Mouse (Mus musculus) midbrain, postnatal 0 days (tissue): ENCODE measurements around the gene Lmbr1l. TPM values are rescaled to one million over a fixed set of nuclear protein-coding genes. Genes with fewer than 3 reads are reported as not detected.

ENCODE experiments used
- ATAC-seq: fragments of 200-750 bp; cut with Nextera tagmentation; 2 replicates; pipeline ENCODE4 v1.8.0; 2017; ENCODE audit warnings: moderate number of reproducible peaks, mild to moderate bottlenecking, moderate TSS enrichment, moderate library complexity; ENCODE audit not compliant: low FRiP score
- DNase-seq: peaks from one replicate; pipeline ENCODE4 v3.0.0-alpha.2; 2015; ENCODE audit warnings: low spot score
- H3K27ac ChIP-seq: fragments of 300-500 bp; sonication (generic); 2 replicates; pipeline ENCODE4 v1.5.1; 2014; ENCODE audit warnings: low read depth, mild to moderate bottlenecking, low read length, mixed read lengths
- H3K27me3 ChIP-seq: fragments of 300-500 bp; sonication (generic); 2 replicates; pipeline ENCODE4 v1.6.1; 2014; ENCODE audit warnings: low read length, control low read depth, mixed read lengths; ENCODE audit not compliant: insufficient read depth
- H3K36me3 ChIP-seq: fragments of 300-500 bp; sonication (generic); 2 replicates; pipeline ENCODE4 v1.6.1; 2014; ENCODE audit warnings: low read length, control low read depth, mixed read lengths; ENCODE audit not compliant: insufficient read depth
- H3K4me1 ChIP-seq: fragments of 300-500 bp; sonication (generic); 2 replicates; pipeline ENCODE4 v1.6.1; 2014; ENCODE audit warnings: mild to moderate bottlenecking, control low read depth, antibody characterized with exemption, low read length, mixed read lengths; ENCODE audit not compliant: insufficient read depth
- H3K4me2 ChIP-seq: fragments of 300-500 bp; sonication (generic); 2 replicates; pipeline ENCODE4 v1.6.1; 2014; ENCODE audit warnings: low read depth, mild to moderate bottlenecking, low read length, mixed read lengths; ENCODE audit not compliant: poor library complexity, severe bottlenecking
- H3K4me3 ChIP-seq: fragments of 300-500 bp; sonication (generic); 2 replicates; pipeline ENCODE4 v1.5.1; 2014; ENCODE audit warnings: low read depth, mild to moderate bottlenecking, low read length, moderate library complexity
- H3K9ac ChIP-seq: fragments of 300-500 bp; sonication (generic); replicated peaks from 2 replicates; pipeline ENCODE4 v1.6.1; 2014; ENCODE audit warnings: mild to moderate bottlenecking, low read length, moderate library complexity, mixed read lengths; ENCODE audit not compliant: poor library complexity, severe bottlenecking
- H3K9me3 ChIP-seq: fragments of 300-500 bp; sonication (generic); 2 replicates; pipeline ENCODE4 v1.6.1; 2016; ENCODE audit warnings: low read length, control low read depth
- CTCF ChIP-seq: IDR thresholded peaks from 2 replicates; pipeline ENCODE4 v1.5.1; 2016; ENCODE audit warnings: antibody characterized with exemption, mild to moderate bottlenecking
- WGBS: fragments of 180-500 bp; shearing (Covaris S2); extraction: QIAGEN DNeasy Blood & Tissue Kit; methylation state at CpG from one replicate; pipeline ENCODE4 v1.1.7; 2014; 5-methylcytosine and 5-hydroxymethylcytosine counted together
- polyA plus RNA-seq: library from polyadenylated mRNA; unstranded; fragments of >200 nt; fragmentation: Nextera tagmentation; extraction: Ambion mirVana; gene quantifications from 2 replicates; pipeline ENCODE4 v1.2.1, GENCODE M21; 2015
- total RNA-seq: library from RNA; depleted of rRNA; stranded (reverse); fragments of >200 nt; gene quantifications from 2 replicates; pipeline ENCODE4 v1.2.3, GENCODE M21; 2014

The Lmbr1l gene
- total and polyA plus RNA-seq, 2 experiments from 2014 or later = 19.6 to 46.0 TPM

- Histone ChIP-seq H3K4me3 (peak overlapping the region; percentile 53), H3K27ac (no peak overlapping the region), H3K9me3 (no peaks in the 10 kb centered on the region), H3K4me1 (peaks cover 25% of the 10 kb centered on the region), H3K27me3 (peaks cover 54% of the 10 kb centered on the region), H3K9ac (0 out of 2 replicates have a peak overlapping the region, but pooled peaks have one; percentile 42), H3K36me3 (no peaks in the 10 kb centered on the region), H3K4me2 (peak overlapping the region; percentile 98)
- ATAC-seq (no peak), DNase-seq (no peak)
- WGBS = 6% methylated on average over 38 of the region's 38 CpGs
- no peak for TF ChIP-seq CTCF
These were observed 23.0 kb downstream of the Lmbr1l start for GRCm38 (mm10) chr15:98894746-98895634.

GRCm38 (mm10) chr15:98893940-98894745 is 23.9 kb downstream of the Lmbr1l start, which contains the start of gene Rhebl1:
Gene Rhebl1 (minus strand): TSS chr15:98894540.
- H3K27me3 ChIP-seq = peaks cover 51% of the 10 kb centered on the region
- DNase-seq (no peak), ATAC-seq (no peak; the same call in 1 of the 2 replicates)
- H3K27ac ChIP-seq = no peak within 1 kb of the TSS
- peak within 1 kb of the TSS; percentile 98 for H3K4me2 ChIP-seq
- H3K4me1 ChIP-seq = peaks cover 25% of the 10 kb centered on the region
- H3K4me3 ChIP-seq = peak within 1 kb of the TSS; percentile 53
- H3K9ac ChIP-seq = peak within 1 kb of the TSS; percentile 42; the same call in 1 of the 2 replicates
- no peak for TF ChIP-seq CTCF
- WGBS = under 1% methylated on average over 72 of the region's 77 CpGs
- no peaks in the 10 kb centered on the region for H3K9me3 ChIP-seq
- no peaks in the 10 kb centered on the region for H3K36me3 ChIP-seq

- no peak for TF ChIP-seq CTCF
- Histone ChIP-seq H3K9me3 (no peaks in the 10 kb centered on the region), H3K9ac (no peak overlapping the region), H3K36me3 (no peaks in the 10 kb centered on the region), H3K4me1 (peaks cover 22% of the 10 kb centered on the region), H3K27ac (no peak overlapping the region), H3K4me3 (no peak overlapping the region), H3K27me3 (peaks cover 43% of the 10 kb centered on the region), H3K4me2 (no peak overlapping the region)
- WGBS = 44% methylated on average over 4 of the region's 4 CpGs
- DNase-seq (no peak), ATAC-seq (no peak)
These were observed 25.0 kb downstream of the Lmbr1l start for GRCm38 (mm10) chr15:98893036-98893435.

GRCm38 (mm10) chr15:98891907-98892606 is 26.0 kb downstream of the Lmbr1l start:
- H3K4me3 ChIP-seq = no peak overlapping the region
- H3K9ac ChIP-seq = no peak overlapping the region
- DNase-seq = peak; percentile 92

GRCm38 (mm10) chr15:98891198-98891742 is 26.8 kb downstream of the Lmbr1l start:
- TF ChIP-seq CTCF = no peak
- H3K9ac ChIP-seq = no peak overlapping the region
- H3K4me1 ChIP-seq = peaks cover 19% of the 10 kb centered on the region; the same call in 1 of the 2 replicates
- H3K4me3 ChIP-seq = no peak overlapping the region
- DNase-seq (no peak), ATAC-seq (no peak)
- H3K27ac ChIP-seq = no peak overlapping the region
- 11% methylated on average over 19 of the region's 19 CpGs for WGBS
- H3K9me3 ChIP-seq = no peaks in the 10 kb centered on the region
- H3K4me2 ChIP-seq = no peak overlapping the region
- H3K36me3 ChIP-seq = no peaks in the 10 kb centered on the region
- peaks cover 25% of the 10 kb centered on the region for H3K27me3 ChIP-seq

More at GRCm38 (mm10) chr15:98891907-98892606, 26.0 kb downstream of the Lmbr1l start:
- TF ChIP-seq CTCF = peak; percentile 95
- Histone ChIP-seq H3K27ac (no peak overlapping the region), H3K4me1 (peaks cover 19% of the 10 kb centered on the region; the same call in 1 of the 2 replicates), H3K4me2 (no peak overlapping the region), H3K27me3 (peaks cover 33% of the 10 kb centered on the region), H3K9me3 (no peaks in the 10 kb centered on the region), H3K36me3 (no peaks in the 10 kb centered on the region)
- ATAC-seq = no peak
- 46% methylated on average over 6 of the region's 6 CpGs for WGBS
